Mouse (Mus musculus): Measurements from ENCODE around the gene T. TPM values are rescaled to one million over a fixed set of nuclear protein-coding genes. Genes with fewer than 3 reads are reported as not detected.

T gene
- polyA plus RNA-seq, 1 experiment from 2014 or later: 0.09 TPM

- DNase-seq (ENCODE audit: low spot score): no peak
These were observed 1.9 kb upstream of the T start for GRCm38 (mm10) chr17:8432179-8432800.

DNA sequence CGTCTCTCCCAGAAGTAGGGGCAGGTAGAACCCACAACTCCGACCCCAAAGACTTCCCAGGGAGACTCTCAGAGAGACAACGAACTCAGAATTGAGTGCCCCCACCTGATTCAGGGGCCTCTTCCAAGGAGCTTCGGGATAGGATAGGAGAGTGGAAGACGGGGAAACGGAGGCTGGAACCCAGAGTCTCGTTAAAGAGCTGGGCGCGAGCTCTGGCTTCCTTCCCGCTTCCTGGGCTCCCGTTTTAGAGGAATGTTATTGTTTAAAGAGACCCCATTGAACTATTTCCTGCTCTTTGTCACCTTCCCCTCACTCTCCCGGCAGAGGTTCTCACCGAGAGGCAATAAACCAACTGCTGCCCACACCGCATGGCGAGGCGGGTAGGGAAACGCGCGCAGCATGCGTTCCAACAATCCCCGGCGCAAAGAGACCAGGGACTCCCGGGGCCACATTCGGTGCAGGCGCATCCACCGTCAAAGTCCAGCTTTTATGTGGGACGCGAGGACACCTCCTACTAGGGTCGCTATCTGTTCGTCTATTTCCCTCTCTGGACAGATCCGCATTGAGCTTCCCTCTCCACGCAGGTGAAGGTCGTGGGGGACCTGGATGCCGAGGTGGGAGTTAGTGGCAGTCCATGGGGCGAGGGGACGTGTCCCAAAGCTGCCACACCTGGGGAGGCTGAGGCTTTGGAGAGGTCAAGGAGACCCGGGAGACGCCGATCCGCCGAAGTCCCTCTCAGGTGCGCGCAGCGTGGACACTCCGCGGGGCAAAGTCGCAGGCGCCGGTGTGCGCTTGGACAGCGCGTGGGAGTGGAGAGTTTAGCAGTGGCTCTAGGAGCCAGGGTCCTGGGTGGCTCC, 874 bp upstream of the T start:
- DNase-seq (ENCODE audit: low spot score): no peak

- DNase-seq (ENCODE audit: low spot score): no peak
These were observed 2.0 kb downstream of the T start for GRCm38 (mm10) chr17:8436184-8436583.

DNA sequence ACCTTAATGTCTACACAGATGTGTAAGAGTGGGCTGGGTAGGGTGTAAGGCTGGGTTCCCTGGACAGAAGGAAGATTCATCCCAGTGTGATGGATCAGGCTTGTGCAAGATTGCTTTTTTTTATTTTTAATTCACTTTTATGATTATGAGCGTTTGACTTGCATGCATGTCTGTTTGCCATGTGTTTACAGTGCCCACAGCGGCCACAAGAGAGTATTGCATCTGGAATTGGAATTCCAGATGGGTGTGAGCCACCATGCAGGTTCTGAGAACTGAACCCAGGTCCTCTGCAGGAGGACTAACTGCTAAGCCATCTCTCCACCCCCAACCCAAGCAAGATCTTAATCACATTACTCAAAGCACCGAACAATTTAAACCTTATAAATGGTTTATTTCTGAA, 9.8 kb downstream of the T start:
- DNase-seq (ENCODE audit: low spot score): no peak

- DNase-seq (ENCODE audit: low spot score): no peak
These were observed 13.5 kb downstream of the T start for GRCm38 (mm10) chr17:8447676-8448192.

DNA sequence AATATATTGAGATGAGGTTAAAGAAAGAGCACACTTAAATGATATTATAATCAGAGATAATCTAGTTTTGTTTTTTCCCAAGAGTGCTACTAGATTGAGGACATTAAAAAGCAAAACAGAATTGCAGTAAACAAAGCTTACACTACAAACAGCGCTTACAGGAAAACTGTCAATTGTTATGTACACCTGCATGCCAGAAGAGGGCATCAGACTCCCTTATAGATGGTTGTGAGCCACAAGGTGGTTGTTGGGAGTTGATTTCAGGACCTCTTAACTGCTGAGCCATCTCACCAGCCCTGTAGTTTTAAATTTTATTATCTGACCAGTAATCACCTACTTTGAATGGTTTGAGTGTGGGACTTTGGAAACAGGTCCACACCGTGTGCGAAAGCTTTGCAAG, 14.1 kb downstream of the T start:
- no peak for DNase-seq (ENCODE audit: low spot score)

GRCm38 (mm10) chr17:8455196-8455595, 21.0 kb downstream of the T start:
- peak; percentile 19 for DNase-seq (ENCODE audit: low spot score)

GRCm38 (mm10) chr17:8455601-8456000, 21.4 kb downstream of the T start:
- no peak for DNase-seq (ENCODE audit: low spot score)

- DNase-seq (ENCODE audit: low spot score): no peak
These were observed 22.7 kb downstream of the T start for GRCm38 (mm10) chr17:8456856-8457460.

- peak; percentile 41 for DNase-seq (ENCODE audit: low spot score)
These were observed 27.3 kb downstream of the T start for GRCm38 (mm10) chr17:8461568-8461967.

GRCm38 (mm10) chr17:8463482-8464128, 29.4 kb downstream of the T start:
- DNase-seq (ENCODE audit: low spot score): peak; percentile 73

DNA sequence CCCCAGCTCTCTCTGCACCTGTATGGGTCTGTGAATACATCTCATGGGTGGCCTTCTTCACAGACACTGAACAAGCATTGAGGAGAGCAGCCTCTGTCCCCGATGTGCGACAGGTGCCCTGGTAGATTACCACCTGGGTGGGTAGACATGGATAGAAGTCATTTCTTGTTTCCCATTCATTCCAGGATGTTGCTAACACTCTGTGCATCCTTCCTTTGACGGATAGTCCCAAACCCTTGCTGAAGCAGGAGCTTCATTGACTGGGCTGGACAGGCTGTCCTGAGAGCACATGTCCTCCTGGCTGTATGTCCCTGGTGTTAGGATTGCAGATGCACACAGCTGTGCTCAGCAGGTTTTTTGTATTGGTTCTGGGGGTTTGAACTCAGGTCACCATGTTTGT, 33.5 kb downstream of the T start:
- no peak for DNase-seq (ENCODE audit: low spot score)

GRCm38 (mm10) chr17:8468716-8469344, 34.6 kb downstream of the T start:
- peak; percentile 75 for DNase-seq (ENCODE audit: low spot score)

DNA sequence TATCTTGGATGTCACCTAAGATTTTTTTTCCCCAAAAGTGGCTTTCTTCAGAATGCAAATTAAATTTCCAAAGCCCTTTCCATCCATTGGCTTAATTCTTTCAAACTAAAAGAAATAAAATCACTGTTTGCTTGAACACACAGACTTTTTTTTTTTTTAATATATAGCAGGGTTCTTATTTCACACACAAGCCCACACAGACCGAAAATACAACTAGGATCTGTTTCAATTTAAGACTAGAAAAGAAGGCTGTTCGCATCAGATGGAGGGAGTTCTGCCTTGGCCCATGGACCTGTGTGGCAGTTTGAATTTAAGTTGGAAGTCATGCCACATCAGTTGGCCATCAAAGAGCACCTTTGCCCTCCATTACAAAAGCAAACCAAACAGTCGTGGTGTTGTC, 44.3 kb downstream of the T start:
- no peak for DNase-seq (ENCODE audit: low spot score)

GRCm38 (mm10) chr17:8479493-8480128, 45.4 kb downstream of the T start:
- no peak for DNase-seq (ENCODE audit: low spot score)

DNA sequence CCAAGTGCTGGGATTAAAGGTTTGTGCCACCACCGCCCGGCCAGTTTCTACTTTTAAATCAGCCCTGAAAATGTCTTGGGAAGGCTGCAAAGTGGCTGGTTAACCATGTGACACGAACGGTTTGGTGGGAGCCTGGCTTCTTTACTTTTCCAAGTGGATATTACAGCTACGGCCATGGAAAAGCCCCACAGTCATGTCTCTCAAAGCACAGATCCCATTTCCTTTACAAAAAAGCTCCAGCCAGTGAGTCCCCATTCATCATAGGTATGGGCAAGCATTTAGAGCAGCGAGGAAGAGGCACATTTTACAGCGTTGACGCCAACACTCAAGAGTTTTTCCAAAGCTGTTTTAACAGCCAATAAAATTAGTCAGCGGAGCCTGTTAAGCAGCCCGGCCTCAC, 47.6 kb downstream of the T start:
- no peak for DNase-seq (ENCODE audit: low spot score)

- DNase-seq (ENCODE audit: low spot score): no peak
These were observed 48.7 kb downstream of the T start for GRCm38 (mm10) chr17:8482876-8483275.

DNA sequence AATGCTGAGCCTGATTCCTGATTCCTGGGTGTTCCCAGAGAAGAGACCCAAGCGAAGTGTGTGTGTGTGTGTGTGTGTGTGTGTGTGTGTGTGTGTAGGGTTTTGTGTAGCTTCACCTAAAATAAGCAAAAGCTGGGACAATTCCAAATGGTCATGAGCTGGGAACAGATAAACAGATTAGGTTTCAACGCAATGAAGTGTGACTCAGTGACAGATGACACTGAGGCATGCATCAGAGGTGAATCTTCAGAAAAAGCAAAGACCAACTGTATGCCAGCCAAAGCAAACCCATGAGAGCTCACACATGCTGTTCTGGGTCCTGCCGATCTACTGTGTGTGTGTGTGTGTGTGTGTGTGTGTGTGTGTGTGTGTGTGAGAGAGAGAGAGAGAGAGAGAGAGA, 50.0 kb downstream of the T start:
- no peak for DNase-seq (ENCODE audit: low spot score)

GRCm38 (mm10) chr17:8485146-8485545, 50.9 kb downstream of the T start:
- DNase-seq (ENCODE audit: low spot score): no peak

- no peak for DNase-seq (ENCODE audit: low spot score)
These were observed 53.6 kb downstream of the T start for GRCm38 (mm10) chr17:8487824-8488223.

DNA sequence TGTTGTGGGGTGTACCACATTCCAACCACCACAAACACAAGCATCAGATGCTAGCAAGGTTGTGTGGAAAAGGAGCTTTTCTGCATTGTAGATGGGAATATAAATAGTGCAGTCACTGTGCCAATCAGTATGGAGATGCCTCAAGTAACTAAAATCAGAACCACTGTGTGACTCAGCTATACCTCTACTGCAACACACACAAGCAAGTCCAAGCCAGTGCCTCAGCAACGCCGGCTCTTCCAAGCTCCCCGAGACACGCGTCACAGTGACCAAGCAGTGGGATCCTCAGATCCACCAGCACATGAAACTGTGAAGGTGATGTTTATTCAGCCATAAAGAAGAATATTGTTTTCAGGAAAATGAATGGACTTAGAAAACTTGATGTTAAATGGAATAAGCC, 56.7 kb downstream of the T start:
- DNase-seq (ENCODE audit: low spot score): no peak
